Mouse (Mus musculus) midbrain, embryonic 11.5 days (tissue): Measurements from ENCODE around the gene Ptges. TPM values are rescaled to one million over a fixed set of nuclear protein-coding genes. Genes with fewer than 3 reads are reported as not detected.
A peak's percentile ranks its signal among the peaks of the same experiment; 100 is the strongest.

Experiments used
- ATAC-seq: fragments of 200-750 bp; cut with Nextera tagmentation; 2 replicates; pipeline ENCODE4 v1.8.0; 2017; ENCODE audit warnings: moderate TSS enrichment, moderate library complexity; ENCODE audit not compliant: low FRiP score
- DNase-seq: peaks from one replicate; pipeline ENCODE4 v3.0.0; 2015; ENCODE audit warnings: low spot score; ENCODE audit errors: missing footprints
- H3K27ac ChIP-seq: fragments of 300-500 bp; sonication (generic); 2 replicates; pipeline ENCODE4 v1.5.1; 2014; ENCODE audit warnings: low read depth, low read length
- H3K27me3 ChIP-seq: fragments of 300-500 bp; sonication (generic); 2 replicates; pipeline ENCODE4 v1.6.1; 2014; ENCODE audit warnings: mild to moderate bottlenecking, low read length, moderate library complexity, mixed read lengths; ENCODE audit not compliant: control insufficient read depth, insufficient read depth
- H3K36me3 ChIP-seq: fragments of 300-500 bp; sonication (generic); 2 replicates; pipeline ENCODE4 v1.6.1; 2014; ENCODE audit warnings: mild to moderate bottlenecking, low read length, moderate library complexity, mixed read lengths; ENCODE audit not compliant: control insufficient read depth, insufficient read depth
- H3K4me1 ChIP-seq: fragments of 300-500 bp; sonication (generic); 2 replicates; pipeline ENCODE4 v1.6.1; 2014; ENCODE audit warnings: low read length; ENCODE audit not compliant: control insufficient read depth, insufficient read depth
- H3K4me2 ChIP-seq: fragments of 300-500 bp; sonication (generic); 2 replicates; pipeline ENCODE4 v1.6.1; 2014; ENCODE audit warnings: mild to moderate bottlenecking, moderate library complexity
- H3K4me3 ChIP-seq: fragments of 300-500 bp; sonication (generic); 2 replicates; pipeline ENCODE4 v1.5.1; 2014; ENCODE audit warnings: low read depth, low read length
- H3K9ac ChIP-seq: fragments of 300-500 bp; sonication (generic); 2 replicates; pipeline ENCODE4 v1.6.1; 2014; ENCODE audit warnings: low read length
- H3K9me3 ChIP-seq: fragments of 300-500 bp; sonication (generic); 2 replicates; pipeline ENCODE4 v1.6.1; 2016; ENCODE audit warnings: low read length; ENCODE audit not compliant: control insufficient read depth
- WGBS: fragments of 180-500 bp; shearing (Covaris S2); extraction: QIAGEN DNeasy Blood & Tissue Kit; methylation state at CpG from one replicate; pipeline ENCODE4 v1.1.7; 2014; 5-methylcytosine and 5-hydroxymethylcytosine counted together
- polyA plus RNA-seq: library from polyadenylated mRNA; unstranded; fragments of >200 nt; fragmentation: Nextera tagmentation; extraction: Ambion mirVana; gene quantifications from 2 replicates; pipeline ENCODE4 v1.2.1, GENCODE M21; 2014

Gene Ptges
- polyA plus RNA-seq, 1 experiment from 2014 or later, result 4.7 TPM

DNA sequence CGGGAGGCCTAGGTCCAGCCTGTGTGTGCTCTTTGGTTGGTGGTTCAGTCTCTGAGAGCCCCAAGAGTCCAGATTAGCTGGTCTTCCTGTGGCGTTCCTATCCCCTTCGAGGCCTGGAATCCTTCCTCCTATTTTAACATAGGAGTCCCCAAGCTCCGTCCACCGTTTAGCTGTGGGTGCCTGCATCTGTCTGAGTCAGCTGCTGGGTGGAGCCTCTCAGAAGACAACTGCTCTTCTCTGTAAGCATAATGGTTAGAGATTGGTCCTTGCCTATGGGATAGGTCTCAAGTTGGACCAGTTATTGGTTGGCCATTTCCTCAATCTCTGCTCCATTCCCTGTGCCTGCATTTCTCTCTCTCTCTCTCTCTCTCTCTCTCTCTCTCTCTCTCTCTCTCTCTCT is 69.9 kb downstream of the Ptges start:
- Histone ChIP-seq H3K4me2 (no peak overlapping the region), H3K4me3 (no peak overlapping the region), H3K27me3 (peaks cover 6% of the 10 kb centered on the region), H3K9me3 (no peaks in the 10 kb centered on the region), H3K36me3 (no peaks in the 10 kb centered on the region), H3K9ac (no peak overlapping the region), H3K27ac (no peak overlapping the region), H3K4me1 (peaks cover 1% of the 10 kb centered on the region)
- 91% methylated on average over 5 of the region's 5 CpGs for WGBS
- ATAC-seq (no peak), DNase-seq (no peak)

DNA sequence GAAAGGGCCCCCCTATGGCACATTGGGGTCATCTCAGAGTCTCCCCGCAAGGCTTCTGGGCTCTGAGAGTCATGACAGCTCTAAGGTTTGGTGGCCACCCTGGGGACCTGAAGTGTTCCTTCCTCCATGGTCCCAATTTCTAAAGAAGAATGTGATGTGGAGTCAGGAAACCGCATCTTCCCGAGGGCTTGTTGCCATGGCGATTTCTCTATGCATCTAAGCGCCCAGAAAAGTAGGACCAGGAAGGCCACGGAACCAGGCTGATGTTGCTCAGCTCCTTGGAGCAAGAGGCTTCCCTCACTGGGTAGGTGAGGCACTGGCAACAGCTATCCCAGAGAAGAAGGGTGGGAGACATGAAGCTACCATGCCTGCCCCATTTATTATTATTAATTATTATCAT is 72.6 kb downstream of the Ptges start:
- no peak overlapping the region for H3K4me2 ChIP-seq
- WGBS, result 64% methylated on average over 6 of the region's 6 CpGs
- no peaks in the 10 kb centered on the region for H3K27me3 ChIP-seq
- H3K9me3 ChIP-seq, result no peaks in the 10 kb centered on the region
- no peaks in the 10 kb centered on the region for H3K36me3 ChIP-seq
- H3K27ac ChIP-seq, result no peak overlapping the region
- H3K4me3 ChIP-seq, result no peak overlapping the region
- H3K9ac ChIP-seq, result no peak overlapping the region
- H3K4me1 ChIP-seq, result no peaks in the 10 kb centered on the region
- ATAC-seq (no peak), DNase-seq (no peak)

DNA sequence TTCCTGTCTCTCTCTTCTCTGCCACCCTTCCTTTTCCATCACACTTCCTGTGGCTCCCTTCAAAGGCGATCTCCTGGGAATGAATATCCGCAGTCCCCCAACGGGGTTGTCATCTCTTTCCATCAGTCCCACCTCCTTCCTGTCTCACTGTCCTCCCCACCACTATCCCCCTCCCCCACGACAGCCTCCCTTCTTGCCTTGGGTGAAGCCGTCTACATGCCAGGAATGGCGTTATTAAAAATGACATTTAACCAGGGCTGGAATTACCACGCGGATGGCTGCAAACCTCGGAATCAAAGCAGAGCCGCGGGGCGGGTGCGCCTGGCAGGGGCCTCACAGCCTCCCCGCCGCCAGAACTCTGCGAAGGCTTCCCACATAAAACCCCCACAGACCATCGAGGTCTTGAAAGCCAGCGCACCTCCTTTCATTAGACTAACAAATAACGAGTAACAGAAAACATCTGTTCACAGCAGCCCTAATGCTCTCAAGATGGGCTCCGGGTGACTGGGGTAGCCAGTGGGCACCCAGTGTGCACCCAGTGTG is 76.8 kb downstream of the Ptges start:
- H3K27me3 ChIP-seq, result no peaks in the 10 kb centered on the region
- no peaks in the 10 kb centered on the region for H3K4me1 ChIP-seq
- H3K9ac ChIP-seq, result no peak overlapping the region
- 48% methylated on average over 20 of the region's 20 CpGs for WGBS
- DNase-seq, result no peak
- H3K9me3 ChIP-seq, result no peaks in the 10 kb centered on the region
- no peak for ATAC-seq
- H3K27ac ChIP-seq, result no peak overlapping the region
- no peak overlapping the region for H3K4me2 ChIP-seq
- no peaks in the 10 kb centered on the region for H3K36me3 ChIP-seq
- no peak overlapping the region for H3K4me3 ChIP-seq

DNA sequence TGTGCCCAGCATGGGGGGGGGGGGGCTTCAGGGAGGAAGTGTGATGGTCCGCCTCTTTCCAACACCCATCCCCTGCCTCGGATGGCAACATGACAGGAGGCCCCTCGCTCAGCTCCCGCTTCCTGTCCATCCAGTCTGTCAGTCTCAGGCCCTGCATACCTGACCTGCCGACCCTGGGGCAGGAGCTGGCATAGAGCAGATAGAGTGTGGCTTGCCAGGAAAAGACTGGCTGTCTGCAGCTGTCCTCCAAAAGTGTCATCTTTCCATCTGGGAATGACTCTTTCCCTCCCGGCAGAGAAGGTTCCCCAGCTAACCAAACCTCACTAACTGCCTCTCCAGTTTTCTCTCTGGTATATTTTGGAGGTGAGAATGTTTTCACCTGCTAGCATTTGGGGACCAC is 79.1 kb downstream of the Ptges start:
- DNase-seq, result no peak
- Histone ChIP-seq H3K4me2 (no peak overlapping the region), H3K9ac (no peak overlapping the region), H3K9me3 (no peaks in the 10 kb centered on the region), H3K36me3 (no peaks in the 10 kb centered on the region), H3K27me3 (peaks cover 3% of the 10 kb centered on the region), H3K27ac (no peak overlapping the region), H3K4me1 (0 out of 2 replicates have a peak, but pooled peaks cover 2% of the 10 kb centered on the region), H3K4me3 (no peak overlapping the region)
- WGBS, result 60% methylated on average over 5 of the region's 6 CpGs
- no peak for ATAC-seq

DNA sequence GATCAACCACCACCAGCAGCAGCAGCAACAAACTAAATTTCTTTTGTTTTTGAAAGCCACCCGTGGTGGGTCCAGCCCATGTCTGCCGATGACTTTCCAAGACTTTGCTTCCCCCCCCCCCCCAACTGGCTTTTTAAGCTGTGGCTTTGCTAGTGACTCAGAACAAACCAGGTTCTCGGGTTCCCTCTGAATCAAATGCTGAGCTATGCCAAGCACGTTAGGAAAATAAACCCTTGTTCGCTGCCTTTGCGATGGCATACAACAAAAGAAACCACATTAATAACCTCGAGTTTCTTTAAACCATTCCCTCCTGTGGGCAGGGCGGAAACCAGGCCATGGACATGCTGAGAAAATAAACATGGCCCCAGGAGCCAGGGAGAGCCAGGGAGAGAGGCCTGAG is 81.5 kb downstream of the Ptges start:
- 0 out of 2 replicates have a peak, but pooled peaks cover 2% of the 10 kb centered on the region for H3K4me1 ChIP-seq

DNA sequence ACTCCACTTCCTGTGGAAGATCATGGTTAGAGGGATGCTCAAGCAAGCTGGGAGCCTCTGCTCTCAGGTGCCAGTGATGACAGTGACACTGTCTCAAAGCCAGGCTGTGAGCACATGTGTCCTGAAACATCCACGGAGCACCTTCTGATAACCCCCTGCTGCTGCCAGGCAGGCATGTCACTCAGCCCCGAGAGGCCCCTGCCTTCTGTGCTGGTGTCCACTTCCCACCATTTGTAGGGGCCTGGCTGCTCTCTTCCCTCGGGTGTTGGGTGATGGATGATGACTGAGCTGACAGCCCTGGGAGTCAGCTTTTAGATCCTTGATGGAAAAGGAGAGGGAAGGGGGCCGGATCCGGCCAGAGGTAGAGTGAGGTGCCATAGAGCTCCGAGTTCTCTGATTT is 82.9 kb downstream of the Ptges start:
- Histone ChIP-seq H3K27ac (no peak overlapping the region), H3K36me3 (no peaks in the 10 kb centered on the region), H3K4me3 (no peak overlapping the region), H3K4me1 (0 out of 2 replicates have a peak, but pooled peaks cover 2% of the 10 kb centered on the region), H3K4me2 (no peak overlapping the region), H3K9me3 (no peaks in the 10 kb centered on the region), H3K9ac (no peak overlapping the region), H3K27me3 (peaks cover 16% of the 10 kb centered on the region)
- DNase-seq (no peak), ATAC-seq (no peak)
- 50% methylated on average over 6 of the region's 6 CpGs for WGBS

More for the DNA sequence above, 81.5 kb downstream of the Ptges start:
- Histone ChIP-seq H3K36me3 (no peaks in the 10 kb centered on the region), H3K4me2 (no peak overlapping the region), H3K9me3 (no peaks in the 10 kb centered on the region), H3K27ac (no peak overlapping the region), H3K27me3 (peaks cover 16% of the 10 kb centered on the region), H3K4me3 (no peak overlapping the region), H3K9ac (no peak overlapping the region)
- DNase-seq, result no peak
- WGBS, result 62% methylated on average over 8 of the region's 8 CpGs
- no peak for ATAC-seq

DNA sequence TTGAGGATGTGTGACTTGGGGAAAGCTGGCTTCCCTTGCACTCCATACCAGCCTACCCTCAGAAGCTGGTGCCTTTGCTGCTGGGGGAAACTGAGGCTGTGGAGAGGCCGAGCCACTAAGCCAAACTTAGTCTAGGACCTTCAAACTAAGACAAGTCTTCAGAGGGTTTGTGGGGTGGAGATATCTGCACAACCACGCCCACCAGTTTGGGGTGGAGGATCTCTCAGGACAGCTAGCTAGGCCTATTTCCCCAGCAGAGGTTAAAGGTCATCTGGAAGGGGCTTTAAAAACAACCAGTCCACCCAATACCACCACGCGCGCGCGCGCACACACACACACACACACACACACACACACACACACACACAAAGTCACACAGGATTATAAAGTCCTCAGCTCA is 83.4 kb downstream of the Ptges start:
- Histone ChIP-seq H3K4me1 (0 out of 2 replicates have a peak, but pooled peaks cover 2% of the 10 kb centered on the region), H3K27ac (no peak overlapping the region), H3K36me3 (no peaks in the 10 kb centered on the region), H3K4me2 (0 out of 2 replicates have a peak overlapping the region, but pooled peaks have one; percentile 72), H3K9ac (no peak overlapping the region), H3K4me3 (no peak overlapping the region; the same call in 1 of the 2 replicates), H3K9me3 (no peaks in the 10 kb centered on the region), H3K27me3 (peaks cover 16% of the 10 kb centered on the region)
- no peak for ATAC-seq
- WGBS, result 81% methylated on average over 8 of the region's 8 CpGs
- DNase-seq, result no peak

DNA sequence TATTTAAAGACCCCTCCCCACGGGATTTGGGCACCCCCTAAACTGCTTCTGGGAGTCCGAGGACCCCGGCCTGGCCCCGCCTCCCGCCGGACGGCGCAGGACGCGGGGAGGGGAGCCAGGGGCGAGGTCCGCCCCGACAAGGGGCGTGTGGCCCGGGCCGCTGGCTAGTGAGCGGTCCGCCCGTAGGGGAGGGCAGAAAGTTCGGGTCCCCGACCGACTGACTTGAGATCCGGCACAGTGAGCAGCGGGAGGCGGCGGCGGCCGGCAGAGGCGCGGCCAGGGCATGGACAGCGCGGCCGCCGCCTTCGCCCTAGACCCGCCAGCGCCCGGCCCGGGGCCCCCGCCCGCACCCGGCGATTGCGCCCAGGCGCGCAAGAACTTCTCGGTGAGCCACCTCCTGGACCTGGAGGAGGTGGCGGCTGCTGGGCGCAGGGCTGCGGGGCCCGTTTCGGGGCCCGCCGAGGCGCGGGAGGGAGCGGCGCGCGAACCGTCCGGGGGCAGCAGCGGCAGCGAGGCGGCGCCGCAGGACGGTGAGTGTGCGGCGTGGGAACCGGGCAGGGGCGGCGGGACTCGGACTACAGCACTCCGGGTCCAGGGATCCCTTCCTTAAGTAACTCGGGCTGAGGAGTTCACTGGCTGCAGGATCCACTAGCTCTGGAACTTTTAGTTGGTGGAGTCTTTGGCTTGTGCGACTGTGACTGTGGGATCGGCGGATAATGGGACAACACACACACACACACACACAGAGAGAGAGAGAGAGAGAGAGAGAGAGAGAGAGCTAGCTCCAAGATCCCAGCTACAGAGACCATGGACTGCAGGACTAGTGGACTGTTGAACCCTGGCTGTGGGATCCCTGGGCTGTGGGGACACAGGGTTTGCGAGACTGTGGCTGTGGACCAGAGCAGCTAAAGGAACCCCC is 84.3 kb downstream of the Ptges start:
- peak overlapping the region; percentile 66 for H3K9ac ChIP-seq
- H3K4me2 ChIP-seq, result peak overlapping the region; percentile 72
- H3K36me3 ChIP-seq, result no peaks in the 10 kb centered on the region
- no peak overlapping the region for H3K27ac ChIP-seq
- no peaks in the 10 kb centered on the region for H3K9me3 ChIP-seq
- WGBS, result 1% methylated on average over 67 of the region's 80 CpGs
- H3K4me1 ChIP-seq, result 0 out of 2 replicates have a peak, but pooled peaks cover 2% of the 10 kb centered on the region
- DNase-seq (peak; percentile 95), ATAC-seq (no peak)
- peak overlapping the region; percentile 43 for H3K4me3 ChIP-seq
- H3K27me3 ChIP-seq, result peaks cover 16% of the 10 kb centered on the region

DNA sequence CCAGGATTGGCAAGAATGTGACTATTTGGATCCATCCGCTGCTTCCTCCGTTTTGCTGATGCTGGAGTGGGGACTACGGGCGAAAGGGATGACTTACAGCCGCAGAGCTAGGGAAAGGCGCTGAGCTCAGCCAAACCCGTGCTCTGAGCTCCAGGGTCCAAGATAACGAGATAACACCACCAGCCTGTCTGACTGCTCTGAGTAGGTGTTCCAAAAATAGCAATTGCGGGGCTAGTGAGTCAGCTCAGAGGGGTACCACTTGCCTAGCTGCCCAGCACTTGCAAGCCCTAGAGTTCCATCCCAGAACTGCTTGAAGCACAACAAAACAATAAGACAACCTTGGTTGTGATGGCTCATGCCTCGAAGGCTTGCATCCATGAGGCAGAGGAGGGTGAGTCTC is 87.0 kb downstream of the Ptges start:
- H3K9me3 ChIP-seq, result no peaks in the 10 kb centered on the region
- no peak overlapping the region for H3K4me3 ChIP-seq
- H3K36me3 ChIP-seq, result no peaks in the 10 kb centered on the region
- H3K4me1 ChIP-seq, result 0 out of 2 replicates have a peak, but pooled peaks cover 2% of the 10 kb centered on the region
- H3K27me3 ChIP-seq, result peaks cover 16% of the 10 kb centered on the region
- WGBS, result 64% methylated on average over 10 of the region's 10 CpGs
- H3K4me2 ChIP-seq, result no peak overlapping the region
- H3K9ac ChIP-seq, result no peak overlapping the region
- no peak for ATAC-seq
- H3K27ac ChIP-seq, result no peak overlapping the region
- DNase-seq, result no peak
